Mouse (Mus musculus): ENCODE data around the gene Cbx3.

Cbx3 gene

GRCm38 (mm10) chr6:51470311-51471178 is at the start of gene Cbx3:
Gene Cbx3 (plus strand): TSS chr6:51470360.
- peak; percentile 46 to 74 for DNase-seq (ENCODE audit: low spot score in 2 of 2)

GRCm38 (mm10) chr6:51423466-51424122 is 46.6 kb upstream of the Cbx3 start:
- DNase-seq (ENCODE audit: low spot score in 2 of 2), result no peak

- DNase-seq (ENCODE audit: low spot score in 2 of 2), result no peak
Observed at GRCm38 (mm10) chr6:51424537-51424936, 45.6 kb upstream of the Cbx3 start.

- peak; percentile 74 to 84 for DNase-seq (ENCODE audit: low spot score in 2 of 2)
Observed at GRCm38 (mm10) chr6:51432535-51433397, 37.4 kb upstream of the Cbx3 start, which contains the start of gene Nfe2l3. Gene Nfe2l3 (plus strand): TSS chr6:51432670.

GRCm38 (mm10) chr6:51434270-51434669 is 35.9 kb upstream of the Cbx3 start:
- no peak for DNase-seq (ENCODE audit: low spot score in 2 of 2)

GRCm38 (mm10) chr6:51437665-51438064 is 32.5 kb upstream of the Cbx3 start:
- peak in 1 of 2 experiments; percentile 66 for DNase-seq (ENCODE audit: low spot score in 2 of 2)

GRCm38 (mm10) chr6:51438826-51439330 is 31.3 kb upstream of the Cbx3 start:
- DNase-seq (ENCODE audit: low spot score in 2 of 2), result no peak

- no peak for DNase-seq (ENCODE audit: low spot score in 2 of 2)
Observed at GRCm38 (mm10) chr6:51442191-51442835, 27.8 kb upstream of the Cbx3 start.

GRCm38 (mm10) chr6:51452927-51453503 is 17.1 kb upstream of the Cbx3 start:
- DNase-seq (ENCODE audit: low spot score in 2 of 2), result no peak

GRCm38 (mm10) chr6:51454949-51455348 is 15.2 kb upstream of the Cbx3 start:
- DNase-seq (ENCODE audit: low spot score in 2 of 2), result no peak

- DNase-seq (ENCODE audit: low spot score in 2 of 2), result no peak
Observed at GRCm38 (mm10) chr6:51456198-51456597, 14.0 kb upstream of the Cbx3 start.

- no peak for DNase-seq (ENCODE audit: low spot score in 2 of 2)
Observed at GRCm38 (mm10) chr6:51457283-51457682, 12.9 kb upstream of the Cbx3 start.

- no peak for DNase-seq (ENCODE audit: low spot score in 2 of 2)
Observed at GRCm38 (mm10) chr6:51457770-51458387, 12.3 kb upstream of the Cbx3 start.

GRCm38 (mm10) chr6:51458925-51459312 is 11.2 kb upstream of the Cbx3 start:
- no peak for DNase-seq (ENCODE audit: low spot score in 2 of 2)

GRCm38 (mm10) chr6:51459313-51460020 is 10.7 kb upstream of the Cbx3 start:
- DNase-seq (ENCODE audit: low spot score in 2 of 2), result no peak

- no peak for DNase-seq (ENCODE audit: low spot score in 2 of 2)
Observed at GRCm38 (mm10) chr6:51460021-51460360, 10.2 kb upstream of the Cbx3 start.

- no peak for DNase-seq (ENCODE audit: low spot score in 2 of 2)
Observed at GRCm38 (mm10) chr6:51460363-51460762, 9.8 kb upstream of the Cbx3 start.

- no peak for DNase-seq (ENCODE audit: low spot score in 2 of 2)
Observed at GRCm38 (mm10) chr6:51467649-51468048, 2.5 kb upstream of the Cbx3 start.

- DNase-seq (ENCODE audit: low spot score in 2 of 2), result peak; percentile 59 to 79
Observed at GRCm38 (mm10) chr6:51468891-51469561, 1.1 kb upstream of the Cbx3 start.
